Mouse (Mus musculus): ENCODE data around the gene Prss38. TPM values are rescaled to one million over a fixed set of nuclear protein-coding genes. Genes with fewer than 3 reads are reported as not detected.
A peak's percentile ranks its signal among the peaks of the same experiment; 100 is the strongest.
"Not testable (repeated sequence)": the region's sequence is repeated elsewhere in the genome, so short reads cannot be mapped to it uniquely, and the experiment has no call there.

Prss38 gene
- total RNA-seq, 1 experiment from 2014 or later = not detected

- no peak for ATAC-seq (replicated peaks in 1 of 2; ENCODE audit: insufficient read depth in 1 of 2, low FRiP score in 2 of 2, low TSS enrichment in 1 of 2, low read depth in 1 of 2, poor library complexity in 2 of 2, severe bottlenecking in 2 of 2)
Measured at GRCm38 (mm10) chr11:59387471-59387870, 12.0 kb upstream of the Prss38 start.

GRCm38 (mm10) chr11:59385123-59385522 lies 9.7 kb upstream of the Prss38 start:
- ATAC-seq (replicated peaks in 1 of 2; ENCODE audit: insufficient read depth in 1 of 2, low FRiP score in 2 of 2, low TSS enrichment in 1 of 2, low read depth in 1 of 2, poor library complexity in 2 of 2, severe bottlenecking in 2 of 2) = no peak

GRCm38 (mm10) chr11:59384441-59384959 lies 9.0 kb upstream of the Prss38 start:
- peak; percentile 82 to 90 for ATAC-seq (replicated peaks in 1 of 2; ENCODE audit: insufficient read depth in 1 of 2, low FRiP score in 2 of 2, low TSS enrichment in 1 of 2, low read depth in 1 of 2, poor library complexity in 2 of 2, severe bottlenecking in 2 of 2)

DNA sequence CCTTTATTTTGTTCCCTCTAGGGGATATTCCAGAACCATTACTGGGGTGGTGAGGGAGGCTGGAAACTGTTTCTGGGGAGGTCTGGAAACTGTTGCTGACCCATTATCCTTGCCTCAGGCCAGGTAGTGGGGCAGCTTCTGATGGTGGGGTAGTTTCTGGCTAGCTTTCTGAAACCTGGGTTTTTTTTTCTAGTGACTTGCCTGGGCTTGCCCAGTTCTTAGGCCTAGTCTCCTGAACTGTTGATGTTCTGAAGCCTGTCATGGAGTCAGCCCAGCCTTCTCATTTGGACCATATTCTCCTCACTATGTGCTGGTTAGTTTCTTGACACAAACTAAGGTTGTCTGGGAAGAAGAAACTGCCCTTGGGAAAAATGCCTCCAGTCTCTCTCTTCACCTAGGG lies 4.1 kb upstream of the Prss38 start:
- no peak for ATAC-seq (replicated peaks in 1 of 2; ENCODE audit: insufficient read depth in 1 of 2, low FRiP score in 2 of 2, low TSS enrichment in 1 of 2, low read depth in 1 of 2, poor library complexity in 2 of 2, severe bottlenecking in 2 of 2)

DNA sequence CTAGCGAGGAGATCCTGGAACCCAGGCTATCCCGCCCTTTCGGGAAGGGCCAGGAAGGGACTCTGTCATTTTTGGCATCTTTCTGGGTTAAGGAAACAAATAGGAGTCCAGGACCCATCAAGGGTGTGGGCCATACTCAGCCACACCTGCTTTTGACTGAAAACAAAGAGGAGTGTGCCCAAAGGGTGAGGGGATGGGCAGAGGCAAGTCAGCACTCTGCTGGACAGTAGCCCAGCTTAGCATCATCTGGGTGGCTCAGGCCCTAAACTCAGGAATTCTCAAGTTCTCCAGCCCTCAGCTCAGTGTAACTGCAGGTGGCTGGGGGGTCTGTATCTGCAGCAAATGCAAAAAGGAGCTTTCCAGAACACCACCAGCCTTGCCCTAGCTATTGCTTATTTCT lies 2.5 kb upstream of the Prss38 start:
- ATAC-seq (replicated peaks in 1 of 2; ENCODE audit: insufficient read depth in 1 of 2, low FRiP score in 2 of 2, low TSS enrichment in 1 of 2, low read depth in 1 of 2, poor library complexity in 2 of 2, severe bottlenecking in 2 of 2) = no peak

DNA sequence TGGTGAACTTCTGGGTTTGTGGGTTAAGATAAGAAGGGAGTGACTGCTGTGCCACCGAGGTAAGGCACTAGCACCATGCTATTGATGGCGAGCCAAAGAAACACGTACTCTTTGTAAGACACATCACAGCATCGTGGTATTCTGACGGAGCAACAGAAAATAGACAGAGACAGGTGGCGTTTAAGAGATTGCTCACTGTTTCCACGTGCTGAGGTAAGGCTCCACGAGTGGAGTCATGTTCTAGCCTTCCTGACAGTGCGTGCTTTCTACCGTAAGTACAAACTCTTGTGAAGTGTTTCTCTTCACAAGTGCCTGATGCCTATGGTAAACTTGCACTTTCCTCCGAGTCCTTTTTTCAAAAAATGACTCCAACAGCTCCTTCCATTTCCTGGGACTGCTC lies 5.6 kb downstream of the Prss38 start:
- no peak for ATAC-seq (replicated peaks in 1 of 2; ENCODE audit: insufficient read depth in 1 of 2, low FRiP score in 2 of 2, low TSS enrichment in 1 of 2, low read depth in 1 of 2, poor library complexity in 2 of 2, severe bottlenecking in 2 of 2)

GRCm38 (mm10) chr11:59367955-59368354 lies 7.5 kb downstream of the Prss38 start:
- not testable (repeated sequence) for ATAC-seq (replicated peaks in 1 of 2; ENCODE audit: insufficient read depth in 1 of 2, low FRiP score in 2 of 2, low TSS enrichment in 1 of 2, low read depth in 1 of 2, poor library complexity in 2 of 2, severe bottlenecking in 2 of 2)

- 0 out of 4 replicates have a peak, but pooled peaks of 1 of the 2 experiments have one; percentile 17 for ATAC-seq (replicated peaks in 1 of 2; ENCODE audit: insufficient read depth in 1 of 2, low FRiP score in 2 of 2, low TSS enrichment in 1 of 2, low read depth in 1 of 2, poor library complexity in 2 of 2, severe bottlenecking in 2 of 2)
Measured at GRCm38 (mm10) chr11:59366633-59367032, 8.8 kb downstream of the Prss38 start.

GRCm38 (mm10) chr11:59366031-59366430 lies 9.4 kb downstream of the Prss38 start:
- ATAC-seq (replicated peaks in 1 of 2; ENCODE audit: insufficient read depth in 1 of 2, low FRiP score in 2 of 2, low TSS enrichment in 1 of 2, low read depth in 1 of 2, poor library complexity in 2 of 2, severe bottlenecking in 2 of 2) = no peak

- ATAC-seq (replicated peaks in 1 of 2; ENCODE audit: insufficient read depth in 1 of 2, low FRiP score in 2 of 2, low TSS enrichment in 1 of 2, low read depth in 1 of 2, poor library complexity in 2 of 2, severe bottlenecking in 2 of 2) = no peak
Measured at GRCm38 (mm10) chr11:59364417-59364816, 11.0 kb downstream of the Prss38 start.

GRCm38 (mm10) chr11:59364007-59364406 lies 11.4 kb downstream of the Prss38 start:
- ATAC-seq (replicated peaks in 1 of 2; ENCODE audit: insufficient read depth in 1 of 2, low FRiP score in 2 of 2, low TSS enrichment in 1 of 2, low read depth in 1 of 2, poor library complexity in 2 of 2, severe bottlenecking in 2 of 2) = no peak

- no peak for ATAC-seq (replicated peaks in 1 of 2; ENCODE audit: insufficient read depth in 1 of 2, low FRiP score in 2 of 2, low TSS enrichment in 1 of 2, low read depth in 1 of 2, poor library complexity in 2 of 2, severe bottlenecking in 2 of 2)
Measured at GRCm38 (mm10) chr11:59361291-59361690, 14.2 kb downstream of the Prss38 start.

GRCm38 (mm10) chr11:59356874-59357289 lies 18.6 kb downstream of the Prss38 start:
- ATAC-seq (replicated peaks in 1 of 2; ENCODE audit: insufficient read depth in 1 of 2, low FRiP score in 2 of 2, low TSS enrichment in 1 of 2, low read depth in 1 of 2, poor library complexity in 2 of 2, severe bottlenecking in 2 of 2) = no peak

DNA sequence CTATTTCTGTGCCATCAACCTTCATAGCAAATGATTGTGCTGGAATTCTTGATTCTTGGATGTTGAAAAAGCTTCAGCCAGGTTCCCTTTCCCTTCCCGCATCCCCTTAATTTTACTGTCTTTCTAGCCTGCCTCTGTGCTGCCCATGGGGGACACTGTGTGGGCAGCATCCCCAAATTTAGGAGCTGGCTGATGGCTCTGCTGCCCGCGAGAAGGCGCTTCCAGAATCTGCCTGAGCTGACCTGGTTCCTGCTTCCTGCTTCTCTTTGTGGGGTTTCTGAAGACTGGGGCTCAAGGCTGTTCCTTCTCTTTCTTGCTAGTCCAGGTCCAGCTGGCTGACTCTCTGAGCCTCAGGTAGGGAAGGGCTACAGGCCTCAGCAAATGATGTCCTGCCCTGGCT lies 20.7 kb downstream of the Prss38 start:
- ATAC-seq (replicated peaks in 1 of 2; ENCODE audit: insufficient read depth in 1 of 2, low FRiP score in 2 of 2, low TSS enrichment in 1 of 2, low read depth in 1 of 2, poor library complexity in 2 of 2, severe bottlenecking in 2 of 2) = no peak

GRCm38 (mm10) chr11:59350326-59350725 lies 25.1 kb downstream of the Prss38 start:
- no peak for ATAC-seq (replicated peaks in 1 of 2; ENCODE audit: insufficient read depth in 1 of 2, low FRiP score in 2 of 2, low TSS enrichment in 1 of 2, low read depth in 1 of 2, poor library complexity in 2 of 2, severe bottlenecking in 2 of 2)

GRCm38 (mm10) chr11:59346166-59346910 lies 29.1 kb downstream of the Prss38 start:
- no peak for ATAC-seq (replicated peaks in 1 of 2; ENCODE audit: insufficient read depth in 1 of 2, low FRiP score in 2 of 2, low TSS enrichment in 1 of 2, low read depth in 1 of 2, poor library complexity in 2 of 2, severe bottlenecking in 2 of 2)

DNA sequence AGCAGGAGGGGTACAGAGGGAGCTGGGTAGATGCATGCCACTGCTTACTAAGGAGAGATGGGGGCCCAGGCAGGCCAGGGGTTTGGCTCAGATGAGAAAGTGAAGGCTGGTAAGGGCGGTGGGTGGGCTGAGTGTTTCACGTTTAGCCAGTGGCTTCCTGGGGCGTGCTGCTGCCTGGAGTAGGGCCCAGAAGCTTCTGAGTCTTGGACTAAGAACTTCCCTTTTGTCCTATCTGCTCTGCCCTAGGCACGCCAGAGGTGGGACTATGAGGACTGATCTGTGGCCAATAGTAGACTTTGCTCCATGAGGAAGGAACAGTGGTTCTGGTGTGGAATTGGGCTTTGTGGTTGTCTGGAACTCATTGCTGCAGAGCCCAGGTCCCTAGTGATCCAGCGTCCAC lies 32.5 kb downstream of the Prss38 start:
- ATAC-seq (replicated peaks in 1 of 2; ENCODE audit: insufficient read depth in 1 of 2, low FRiP score in 2 of 2, low TSS enrichment in 1 of 2, low read depth in 1 of 2, poor library complexity in 2 of 2, severe bottlenecking in 2 of 2) = peak; percentile 60 to 76

DNA sequence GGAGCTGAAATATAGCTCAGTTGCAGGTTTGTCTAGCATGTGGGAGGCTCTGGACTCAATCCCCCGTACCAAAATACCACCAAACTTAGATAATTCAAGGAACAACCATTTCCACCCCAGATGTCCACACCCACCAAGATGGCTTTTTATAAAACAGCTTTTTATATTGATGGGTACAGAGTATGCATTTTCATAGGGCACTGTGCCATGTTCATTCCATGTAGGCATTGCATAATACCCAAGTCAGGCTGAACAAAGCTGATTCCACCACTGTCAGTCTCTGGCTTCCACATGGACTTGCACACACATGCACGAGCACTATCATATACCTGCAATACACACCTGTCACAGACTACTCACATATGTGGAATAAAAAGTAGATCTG lies 36.7 kb downstream of the Prss38 start:
- no peak for ATAC-seq (replicated peaks in 1 of 2; ENCODE audit: insufficient read depth in 1 of 2, low FRiP score in 2 of 2, low TSS enrichment in 1 of 2, low read depth in 1 of 2, poor library complexity in 2 of 2, severe bottlenecking in 2 of 2)

Measured in hematopoietic stem cell, adult 5-6 weeks (primary cell).